Mouse (Mus musculus): ENCODE measurements around the gene Fbxl8. TPM values are rescaled to one million over a fixed set of nuclear protein-coding genes. Genes with fewer than 3 reads are reported as not detected.

The Fbxl8 gene
- 1.9 and 2.9 TPM in 2 replicates for polyA plus RNA-seq (2015; fragmentation: Nextera tagmentation; extraction: Ambion mirVana)

DNA sequence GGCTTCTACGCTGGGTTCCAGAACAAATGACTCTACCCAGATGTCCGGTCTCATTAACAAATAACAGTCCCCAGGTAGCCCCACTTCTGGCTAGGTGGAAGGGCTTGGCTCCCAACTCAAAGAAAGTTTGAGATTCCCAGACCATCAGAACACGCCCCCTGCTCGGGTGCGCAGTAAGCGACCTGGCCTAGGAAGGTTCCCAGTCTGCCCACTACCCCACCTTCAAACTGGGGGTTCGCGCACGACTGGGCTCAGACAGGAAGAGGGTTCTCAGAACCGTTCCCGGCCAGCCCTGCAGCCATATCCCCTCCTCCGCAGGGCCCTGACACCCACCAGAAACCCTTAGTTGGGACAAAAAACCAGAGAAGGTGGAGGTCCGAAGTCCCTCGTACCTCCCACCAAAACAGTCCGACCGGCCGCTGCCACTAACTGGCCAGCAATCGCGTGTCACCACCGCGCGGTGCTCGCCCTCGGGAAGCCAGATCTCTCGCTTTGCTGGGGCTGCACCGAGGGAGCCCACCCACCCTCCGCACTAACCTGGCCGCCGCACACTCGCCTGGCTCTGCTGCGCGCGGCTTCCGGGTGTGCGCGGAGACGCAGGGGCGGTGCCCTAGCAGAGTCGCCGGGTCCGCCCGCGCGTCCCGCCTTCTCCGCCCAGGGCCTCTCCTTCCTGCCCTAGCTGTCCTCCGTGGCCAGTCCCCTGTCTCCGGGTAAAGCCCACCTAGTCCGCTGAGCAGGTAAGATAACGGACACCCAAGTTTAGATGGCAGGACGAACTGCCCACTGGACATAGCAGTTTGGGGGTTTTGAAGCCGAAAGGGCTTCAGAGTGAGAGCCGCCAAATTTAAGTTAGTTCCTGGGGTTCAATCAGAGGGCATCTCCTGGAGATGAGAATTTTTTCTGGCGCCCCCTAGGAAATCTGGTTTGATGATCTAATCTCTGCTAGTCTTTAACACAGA, at the start of gene Fbxl8, which contains the start of gene Tradd:
Fbxl8 (plus strand) TSS at position 625 of the 959 bp plus-strand sequence.
Tradd (minus strand) TSS at position 586 of the 959 bp plus-strand sequence.

DNA sequence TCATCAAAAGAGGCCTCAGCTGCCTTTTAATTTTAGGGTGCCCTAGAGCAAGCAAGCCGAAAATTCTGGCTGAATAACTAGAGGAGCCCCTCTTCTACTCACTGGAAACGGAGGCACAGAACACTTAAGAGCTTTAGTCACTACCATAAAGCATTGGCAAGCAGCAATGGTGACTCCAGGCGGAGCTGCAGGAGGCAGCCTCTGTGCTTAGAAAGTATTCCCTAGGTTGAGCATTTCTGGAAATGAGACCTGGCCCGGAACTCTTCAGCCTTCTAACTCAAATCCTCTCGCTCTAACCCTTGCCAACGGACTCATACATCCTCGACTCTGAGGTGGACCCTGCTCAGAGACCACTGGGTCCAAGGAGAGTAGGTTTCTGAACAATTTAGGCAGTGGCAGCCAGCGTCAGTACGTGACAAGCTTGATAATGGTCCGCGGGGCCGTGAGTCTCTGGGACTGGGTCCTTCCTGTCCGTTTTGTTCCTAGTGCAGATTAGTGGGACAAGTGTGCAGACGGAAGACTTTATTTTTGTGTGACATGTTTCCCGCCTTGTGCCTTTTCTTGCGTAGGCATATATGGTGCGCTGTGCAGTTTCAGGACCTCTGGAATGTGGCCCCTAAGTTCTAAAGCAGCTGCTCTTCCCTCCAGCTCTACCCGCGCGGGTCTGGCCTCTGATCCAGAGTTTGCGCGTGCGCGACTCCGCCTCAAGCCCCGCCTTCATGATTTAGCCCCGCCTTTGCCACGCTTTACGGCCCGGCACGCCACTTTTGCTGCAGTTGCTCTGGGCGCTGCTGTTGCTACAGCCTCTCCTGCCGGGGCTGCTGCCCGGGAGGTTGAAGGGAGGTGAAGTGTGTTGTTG, 39.8 kb upstream of the Fbxl8 start, which contains the start of gene D230025D16Rik:
D230025D16Rik (plus strand) TSS at position 733 of the 859 bp plus-strand sequence.

DNA sequence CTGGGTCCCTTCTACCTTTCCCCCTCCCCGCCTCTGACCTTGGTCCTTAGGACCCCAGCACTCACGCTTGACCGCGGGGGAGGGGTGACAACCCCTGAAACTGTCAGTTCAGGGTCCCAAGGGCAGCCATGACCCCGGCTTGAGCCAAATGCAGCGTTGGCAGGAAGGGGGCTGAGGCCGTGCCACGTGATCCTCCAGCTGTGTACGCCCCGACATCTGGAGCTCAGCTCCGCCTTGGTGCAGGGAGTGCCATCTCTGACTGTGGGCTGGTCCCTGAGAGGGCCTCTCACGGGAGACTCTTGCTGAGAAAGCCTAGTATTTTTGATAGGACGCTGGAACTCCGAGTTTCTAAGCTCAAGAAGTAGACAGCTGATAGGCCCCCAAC, 9.5 kb upstream of the Fbxl8 start, which contains the start of gene B3gnt9:
B3gnt9 (minus strand) TSS at position 188 of the 385 bp plus-strand sequence.

DNA sequence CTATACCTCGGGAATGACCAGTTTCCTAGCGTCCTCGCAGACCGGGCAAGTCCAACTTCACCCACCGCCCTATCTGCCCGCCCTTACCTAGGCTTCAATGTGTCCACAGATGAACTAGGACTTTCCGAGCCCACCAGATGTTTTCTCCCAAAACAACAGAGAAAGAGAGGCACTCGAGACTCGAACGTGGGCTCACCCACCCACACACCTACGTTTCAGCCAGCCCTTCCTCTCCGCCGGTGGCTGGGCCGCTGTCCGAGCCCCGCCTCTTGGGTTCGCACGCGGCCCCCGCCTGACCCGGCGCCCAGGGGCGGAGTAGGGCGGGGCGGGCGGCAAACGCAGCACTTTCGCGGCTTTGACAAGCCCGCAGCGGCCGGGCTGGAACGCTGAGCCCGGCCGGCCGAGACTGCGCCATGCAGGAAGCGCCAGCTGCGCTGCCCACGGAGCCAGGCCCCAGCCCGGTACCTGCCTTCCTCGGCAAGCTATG, 5.1 kb downstream of the Fbxl8 start, which contains the start of gene Hsf4:
Hsf4 (plus strand) TSS at position 341 of the 487 bp plus-strand sequence.

DNA sequence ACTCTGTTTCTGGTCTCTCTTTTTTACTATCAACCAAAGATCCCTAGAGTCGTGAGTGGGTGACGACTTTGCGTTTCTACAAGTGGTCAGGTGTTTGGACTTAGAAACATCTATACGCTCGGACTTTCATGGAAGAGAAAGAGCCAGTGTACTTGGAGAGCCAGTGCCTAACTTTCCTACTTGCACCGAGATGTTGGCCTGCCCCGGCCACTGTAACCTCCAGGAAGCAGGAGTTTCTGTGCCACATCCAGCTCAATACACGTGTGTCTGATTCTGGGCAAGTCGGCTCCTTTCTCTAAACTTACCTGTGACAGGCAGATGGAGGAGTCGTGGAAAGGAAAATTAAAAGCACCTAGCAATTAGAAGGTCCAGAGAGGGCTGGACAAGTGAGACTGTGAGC, 11.4 kb downstream of the Fbxl8 start, which contains the start of gene Nol3:
Nol3 (plus strand) TSS at position 301 of the 400 bp plus-strand sequence.

DNA sequence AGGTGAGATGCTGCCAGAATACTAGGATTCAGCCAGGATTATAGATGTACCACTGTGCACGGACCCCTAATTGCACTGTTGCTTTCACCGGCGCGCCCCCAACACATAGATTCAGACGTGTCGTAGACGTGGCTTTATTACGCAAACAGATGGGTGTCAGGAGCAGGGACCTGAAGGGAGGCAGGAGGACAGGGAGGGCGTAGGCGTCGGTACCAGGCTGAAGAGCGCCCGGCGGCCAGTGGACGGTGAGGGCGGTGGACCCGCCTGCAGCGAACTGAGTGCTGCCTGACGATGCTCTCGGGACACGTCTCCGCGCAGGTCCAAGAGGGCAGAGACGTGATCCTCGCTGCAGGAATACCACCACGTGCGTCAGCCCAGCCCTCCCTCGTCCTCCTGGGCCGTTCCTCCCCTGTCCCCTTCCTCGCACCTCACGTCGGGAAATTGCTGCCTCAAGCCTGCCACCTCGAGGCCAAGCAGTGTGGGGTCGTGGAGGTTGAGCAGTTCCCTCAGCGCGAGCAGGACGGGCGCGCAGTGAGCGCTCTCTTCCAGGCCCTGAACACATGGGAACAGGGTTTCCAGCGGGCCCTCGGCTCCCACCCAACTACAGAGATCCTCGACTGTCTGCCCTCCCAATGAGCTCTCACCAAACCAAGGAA, 25.5 kb downstream of the Fbxl8 start, which contains the start of gene 4931428F04Rik:
4931428F04Rik (minus strand) TSS at position 60 of the 656 bp plus-strand sequence.

DNA sequence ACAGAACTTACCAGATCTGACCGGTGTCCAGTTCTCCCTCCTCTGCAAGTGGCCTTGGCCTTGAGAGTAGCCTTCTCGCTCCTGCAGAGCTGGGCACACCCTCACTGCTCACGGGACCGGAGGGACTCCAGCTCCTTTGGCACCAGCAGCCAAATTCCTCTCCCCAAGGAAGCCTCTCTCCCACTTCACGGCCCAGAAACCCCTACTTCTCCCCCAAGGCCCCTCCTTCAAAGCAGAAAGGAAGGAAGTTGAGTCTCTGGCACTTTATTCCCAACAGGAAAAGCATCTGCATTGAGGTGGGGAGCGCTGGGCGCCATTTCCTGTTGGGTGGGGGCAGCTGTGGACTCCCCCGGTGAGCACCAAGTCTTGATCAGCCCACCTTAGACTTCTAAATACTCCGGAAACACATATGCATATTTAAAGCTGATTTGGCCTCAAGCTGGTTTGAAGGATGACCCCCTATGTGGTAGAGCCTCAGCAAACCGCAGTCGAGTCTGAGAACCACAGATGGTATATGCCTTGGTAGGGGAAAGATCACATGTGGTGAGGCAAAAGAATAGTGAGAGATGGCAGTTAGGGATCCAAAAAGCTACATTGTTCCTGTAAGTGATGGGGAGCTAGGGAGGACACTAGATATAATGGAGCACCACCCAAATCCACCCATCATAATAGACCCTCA, 31.6 kb downstream of the Fbxl8 start, which contains the start of gene Exoc3l:
Exoc3l (minus strand) TSS at position 207 of the 679 bp plus-strand sequence.

DNA sequence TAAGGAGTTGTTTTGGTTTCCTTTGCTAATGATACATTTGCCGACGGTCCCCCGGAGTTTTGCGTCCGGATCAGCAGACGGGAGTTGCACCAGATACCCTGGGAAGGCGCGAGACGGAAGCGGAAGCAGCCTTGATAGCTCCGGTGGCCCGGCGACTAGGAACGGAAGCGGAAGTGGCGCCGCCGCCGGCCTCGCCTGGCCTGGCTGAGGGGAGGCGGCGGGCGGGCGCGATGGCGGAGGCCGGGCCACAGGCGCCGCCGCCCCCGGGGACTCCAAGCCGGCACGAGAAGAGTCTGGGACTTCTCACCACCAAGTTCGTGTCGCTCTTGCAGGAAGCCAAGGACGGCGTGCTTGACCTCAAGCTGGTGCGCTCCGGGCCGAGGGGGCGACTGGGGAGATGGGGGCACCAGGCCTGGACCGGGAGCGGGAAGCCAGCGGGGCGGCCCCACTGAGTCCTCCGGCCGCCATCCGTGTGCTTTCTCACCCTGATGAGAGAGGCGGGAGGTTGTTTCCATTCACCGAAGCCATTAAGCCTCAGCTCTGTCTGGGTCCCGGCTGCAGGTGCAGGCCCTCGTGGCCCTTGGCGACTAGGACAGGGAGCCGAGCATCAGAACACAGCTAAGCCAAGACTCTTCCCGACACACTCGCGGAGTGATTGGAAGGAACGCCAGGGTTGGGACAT, 33.2 kb downstream of the Fbxl8 start, which contains the start of gene E2f4:
E2f4 (plus strand) TSS at position 153 of the 682 bp plus-strand sequence.

DNA sequence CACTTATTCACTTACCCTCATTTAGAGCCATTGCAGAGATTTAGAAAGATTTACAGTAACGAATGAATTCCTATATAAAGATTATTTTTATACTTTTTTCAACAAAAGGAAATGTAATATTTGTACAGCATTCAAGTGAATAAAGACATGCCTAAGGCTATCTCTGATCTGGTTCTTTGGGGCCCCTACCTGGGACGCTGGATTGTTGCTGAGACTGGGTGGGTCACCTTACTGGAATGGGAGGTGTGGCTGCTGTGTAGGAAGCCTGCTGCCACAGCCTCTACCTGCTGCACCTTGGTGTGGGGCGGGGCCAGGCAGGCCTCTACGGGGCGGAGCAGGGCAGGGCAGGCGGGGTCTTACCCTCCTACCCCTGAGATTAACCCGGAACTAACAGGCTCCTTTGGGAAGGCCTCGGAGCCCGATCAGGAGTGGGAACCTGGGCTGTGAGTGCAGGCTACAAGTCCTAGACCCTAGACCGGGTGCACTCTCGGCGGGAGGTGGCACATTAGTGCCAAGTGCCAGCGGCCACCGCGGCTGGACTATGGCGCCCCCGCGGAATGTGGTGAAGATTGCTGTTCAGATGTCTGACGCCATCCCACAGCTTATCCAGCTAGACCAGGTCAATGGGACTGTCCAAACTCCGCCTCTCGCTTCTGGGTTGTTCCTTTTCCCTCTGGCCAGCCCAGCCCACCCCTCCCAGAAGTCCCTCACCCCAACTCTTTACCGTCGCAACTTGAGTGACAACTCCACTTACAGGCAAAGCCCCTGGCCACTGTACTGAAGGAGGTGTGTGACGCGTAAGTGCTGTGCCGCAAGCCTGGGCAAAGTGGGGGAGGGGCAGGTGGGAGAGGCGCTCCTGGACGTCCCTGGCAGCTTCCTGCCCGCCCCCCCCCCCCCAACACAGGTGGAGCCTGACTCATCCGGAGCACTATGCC, 41.0 kb downstream of the Fbxl8 start, which contains the start of gene Elmo3:
Elmo3 (plus strand) TSS at position 391 of the 935 bp plus-strand sequence.

MicroRNAs encoded within 50 kb of the gene (microRNA counts, 519-probe panel; counts per million panel counts)
- microRNA mmu-miR-328, result 3,728 counts per million, percentile 29 among the panel's probes with 10 or more counts

Small RNA genes lying within 50 kb of the gene (microRNA-seq; reads per million reads assigned to microRNA genes)
- not detected for gene Gm27320
- gene Mir328, result 409 reads per million, percentile 65 among the genes with 10 or more reads in this experiment

Other genes with a start within 250 kb of the Fbxl8 start
- not detected in 2 replicates for gene Ces3a, start 216.0 kb upstream of the Fbxl8 start, polyA plus RNA-seq (2015; fragmentation: Nextera tagmentation; extraction: Ambion mirVana)
- gene Ces3b, start 180.9 kb upstream of the Fbxl8 start, polyA plus RNA-seq (2015; fragmentation: Nextera tagmentation; extraction: Ambion mirVana), result not detected in 2 replicates
- gene Ces4a, start 132.8 kb upstream of the Fbxl8 start, polyA plus RNA-seq (2015; fragmentation: Nextera tagmentation; extraction: Ambion mirVana), result 0.14 and 0.15 TPM in 2 replicates
- gene Cbfb, start 94.0 kb upstream of the Fbxl8 start, polyA plus RNA-seq (2015; fragmentation: Nextera tagmentation; extraction: Ambion mirVana), result 30.7 and 34.8 TPM in 2 replicates
- 19.1 and 19.5 TPM in 2 replicates for gene D230025D16Rik, start 39.5 kb upstream of the Fbxl8 start, polyA plus RNA-seq (2015; fragmentation: Nextera tagmentation; extraction: Ambion mirVana)
- 13.8 and 15.8 TPM in 2 replicates for gene B3gnt9, start 9.5 kb upstream of the Fbxl8 start, polyA plus RNA-seq (2015; fragmentation: Nextera tagmentation; extraction: Ambion mirVana)
- gene Tradd, start within 50 bp of the Fbxl8 start, polyA plus RNA-seq (2015; fragmentation: Nextera tagmentation; extraction: Ambion mirVana), result 13.8 and 16.2 TPM in 2 replicates
- gene Hsf4, start 5.2 kb downstream of the Fbxl8 start, polyA plus RNA-seq (2015; fragmentation: Nextera tagmentation; extraction: Ambion mirVana), result 1.2 and 1.9 TPM in 2 replicates
- 9.1 and 9.4 TPM in 2 replicates for gene Nol3, start 11.5 kb downstream of the Fbxl8 start, polyA plus RNA-seq (2015; fragmentation: Nextera tagmentation; extraction: Ambion mirVana)
- 53.4 and 66.4 TPM in 2 replicates for gene 4931428F04Rik, start 25.2 kb downstream of the Fbxl8 start, polyA plus RNA-seq (2015; fragmentation: Nextera tagmentation; extraction: Ambion mirVana)
- 6.0 and 8.7 TPM in 2 replicates for gene Exoc3l, start 31.5 kb downstream of the Fbxl8 start, polyA plus RNA-seq (2015; fragmentation: Nextera tagmentation; extraction: Ambion mirVana)
- gene E2f4, start 33.0 kb downstream of the Fbxl8 start, polyA plus RNA-seq (2015; fragmentation: Nextera tagmentation; extraction: Ambion mirVana), result 29.8 and 32.5 TPM in 2 replicates
- 0.76 and 1.2 TPM in 2 replicates for gene Elmo3, start 41.0 kb downstream of the Fbxl8 start, polyA plus RNA-seq (2015; fragmentation: Nextera tagmentation; extraction: Ambion mirVana)
- 1.1 and 1.2 TPM in 2 replicates for gene Lrrc29, start 61.6 kb downstream of the Fbxl8 start, polyA plus RNA-seq (2015; fragmentation: Nextera tagmentation; extraction: Ambion mirVana)
- 162 and 168 TPM in 2 replicates for gene Tmem208, start 61.7 kb downstream of the Fbxl8 start, polyA plus RNA-seq (2015; fragmentation: Nextera tagmentation; extraction: Ambion mirVana)
- gene Fhod1, start 83.3 kb downstream of the Fbxl8 start, polyA plus RNA-seq (2015; fragmentation: Nextera tagmentation; extraction: Ambion mirVana), result 0.65 and 1.3 TPM in 2 replicates
- 10.0 and 13.8 TPM in 2 replicates for gene Slc9a5, start 84.2 kb downstream of the Fbxl8 start, polyA plus RNA-seq (2015; fragmentation: Nextera tagmentation; extraction: Ambion mirVana)
- 1.3 and 2.0 TPM in 2 replicates for gene Plekhg4, start 108.6 kb downstream of the Fbxl8 start, polyA plus RNA-seq (2015; fragmentation: Nextera tagmentation; extraction: Ambion mirVana)
- gene Kctd19, start 148.9 kb downstream of the Fbxl8 start, polyA plus RNA-seq (2015; fragmentation: Nextera tagmentation; extraction: Ambion mirVana), result not detected in 2 replicates
- gene Lrrc36, start 148.9 kb downstream of the Fbxl8 start, polyA plus RNA-seq (2015; fragmentation: Nextera tagmentation; extraction: Ambion mirVana), result 0.53 and 0.54 TPM in 2 replicates
- 263 and 304 TPM in 2 replicates for gene Tppp3, start 206.9 kb downstream of the Fbxl8 start, polyA plus RNA-seq (2015; fragmentation: Nextera tagmentation; extraction: Ambion mirVana)
- 33.4 and 36.8 TPM in 2 replicates for gene Zdhhc1, start 232.3 kb downstream of the Fbxl8 start, polyA plus RNA-seq (2015; fragmentation: Nextera tagmentation; extraction: Ambion mirVana)